Mouse (Mus musculus) bone marrow, adult 2 months (tissue): ENCODE measurements around the gene Gm36176.

Source experiments
- CTCF ChIP-seq: fragments of 200-500 bp; IDR thresholded peaks from 2 replicates; pipeline ENCODE4 v1.5.1; 2011; ENCODE audit warnings: low read length, control low read depth; ENCODE audit not compliant: control insufficient read depth, insufficient read depth
- POLR2A ChIP-seq: fragments of 200-500 bp; IDR thresholded peaks from 2 replicates; pipeline ENCODE4 v1.6.1; 2011; ENCODE audit warnings: low read depth, mild to moderate bottlenecking, control low read depth, low read length, borderline replicate concordance; ENCODE audit not compliant: control insufficient read depth

GRCm38 (mm10) chr10:77847538-77847937, 935 bp downstream of the Gm36176 start:
- TF ChIP-seq CTCF (no peak), POLR2A (no peak)
